Mouse (Mus musculus) olfactory bulb, adult 2 months (tissue): Measurements from ENCODE around the gene Ccdc50.

Source experiments
- CTCF ChIP-seq: fragments of 200-500 bp; IDR thresholded peaks from 2 replicates; pipeline ENCODE4 v1.5.1; 2012; ENCODE audit warnings: low read depth, mild to moderate bottlenecking, low read length, moderate library complexity; ENCODE audit not compliant: insufficient read depth
- POLR2A ChIP-seq: fragments of 200-500 bp; IDR thresholded peaks from 2 replicates; pipeline ENCODE4 v1.6.1; 2012; ENCODE audit warnings: mild to moderate bottlenecking, low read depth, low read length, moderate library complexity; ENCODE audit not compliant: insufficient read depth

DNA sequence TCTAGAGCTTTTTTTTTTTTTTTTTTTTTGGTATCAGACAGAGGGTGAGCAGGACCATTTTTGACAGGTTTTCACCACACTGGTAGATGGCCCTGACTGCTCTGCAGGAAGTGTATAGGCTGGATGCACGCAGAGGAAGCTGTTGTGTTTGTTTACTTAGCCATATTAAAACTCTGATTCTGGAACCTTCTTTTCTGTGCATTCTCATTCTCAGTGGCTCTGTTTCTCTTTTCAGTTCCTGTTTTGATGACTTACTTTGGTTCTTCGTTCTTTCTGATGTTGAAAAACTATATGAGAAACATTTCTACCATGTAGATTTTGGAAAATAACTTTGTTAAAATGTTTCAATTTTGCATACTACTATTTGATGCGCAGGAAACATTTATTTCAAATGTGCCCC, 46.4 kb downstream of the Ccdc50 start:
- no peak for TF ChIP-seq CTCF
- TF ChIP-seq POLR2A = no peak
